Mouse (Mus musculus): ENCODE data around the gene Ifi27. TPM values are rescaled to one million over a fixed set of nuclear protein-coding genes. Genes with fewer than 3 reads are reported as not detected.
"Not testable (repeated sequence)": the region's sequence is repeated elsewhere in the genome, so short reads cannot be mapped to it uniquely, and the experiment has no call there.

Gene Ifi27
- polyA plus RNA-seq, 1 experiment from 2014 or later: 3.6 TPM

DNA sequence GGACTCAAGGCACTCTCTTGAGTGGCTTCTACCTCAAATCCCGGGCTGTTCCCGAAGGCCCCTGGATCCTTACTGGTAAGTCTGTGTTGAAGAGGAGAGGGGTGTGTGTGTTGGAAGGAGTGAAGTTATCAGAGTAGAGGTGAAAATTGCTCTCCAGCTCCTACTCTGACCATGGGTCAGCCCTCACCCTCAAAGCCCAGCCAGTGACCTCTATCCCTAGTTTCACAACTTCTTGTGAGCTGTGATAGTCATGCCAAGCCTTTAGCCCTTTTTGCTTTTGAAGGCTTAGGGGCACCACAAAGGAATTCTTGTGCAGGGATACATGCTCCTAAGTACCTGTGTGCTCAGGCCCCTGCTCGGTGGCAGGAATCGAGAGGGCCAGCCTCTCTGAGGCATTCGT lies 47.7 kb downstream of the Ifi27 start:
- H3K4me2 ChIP-seq (ENCODE audit: low read depth, low read length): no peak overlapping the region
- 76% methylated on average over 5 of the region's 5 CpGs for WGBS
- no peaks in the 10 kb centered on the region for H3K4me1 ChIP-seq (ENCODE audit: control insufficient read depth, insufficient read depth, low read length)
- H3K4me3 ChIP-seq (ENCODE audit: low read depth, low read length): no peak overlapping the region
- H3K9me3 ChIP-seq (ENCODE audit: control insufficient read depth, low read length): no peaks in the 10 kb centered on the region
- no peak overlapping the region for H3K9ac ChIP-seq (replicated peaks; ENCODE audit: low read depth, low read length)
- H3K27me3 ChIP-seq (ENCODE audit: control insufficient read depth, insufficient read depth, low read length): no peaks in the 10 kb centered on the region
- no peak overlapping the region for H3K27ac ChIP-seq (ENCODE audit: low read depth, low read length)
- no peaks in the 10 kb centered on the region for H3K36me3 ChIP-seq (ENCODE audit: control insufficient read depth, insufficient read depth, low read length)
- ATAC-seq (ENCODE audit: low read depth): no peak

DNA sequence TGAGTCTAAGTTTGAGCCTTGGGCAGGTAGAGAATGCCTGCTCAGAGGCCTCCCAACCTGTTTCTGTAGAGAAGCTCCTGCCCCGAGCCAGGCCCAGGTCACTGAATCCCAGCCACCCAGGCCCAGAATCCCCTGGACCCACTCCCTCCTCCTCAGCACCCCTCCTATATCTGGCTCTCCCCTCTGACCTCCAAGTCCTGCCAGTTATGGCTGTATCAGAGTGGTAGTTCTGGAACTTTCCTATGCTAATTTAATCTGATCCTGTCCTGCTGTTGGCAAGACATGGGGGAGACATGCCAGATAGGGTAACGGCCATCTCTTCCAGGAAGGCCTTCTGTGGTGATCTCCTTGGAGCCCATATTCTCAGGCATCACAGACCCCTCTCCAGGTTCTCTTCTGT lies 48.8 kb downstream of the Ifi27 start:
- Histone ChIP-seq H3K4me3 (ENCODE audit: low read depth, low read length) (no peak overlapping the region), H3K4me1 (ENCODE audit: control insufficient read depth, insufficient read depth, low read length) (no peaks in the 10 kb centered on the region), H3K27me3 (ENCODE audit: control insufficient read depth, insufficient read depth, low read length) (no peaks in the 10 kb centered on the region), H3K4me2 (ENCODE audit: low read depth, low read length) (no peak overlapping the region), H3K9ac (replicated peaks; ENCODE audit: low read depth, low read length) (no peak overlapping the region), H3K36me3 (ENCODE audit: control insufficient read depth, insufficient read depth, low read length) (no peaks in the 10 kb centered on the region), H3K27ac (ENCODE audit: low read depth, low read length) (no peak overlapping the region), H3K9me3 (ENCODE audit: control insufficient read depth, low read length) (no peaks in the 10 kb centered on the region)
- whole genome bisulfite sequencing: 87% methylated on average over 2 of the region's 2 CpGs
- no peak for ATAC-seq (ENCODE audit: low read depth)

DNA sequence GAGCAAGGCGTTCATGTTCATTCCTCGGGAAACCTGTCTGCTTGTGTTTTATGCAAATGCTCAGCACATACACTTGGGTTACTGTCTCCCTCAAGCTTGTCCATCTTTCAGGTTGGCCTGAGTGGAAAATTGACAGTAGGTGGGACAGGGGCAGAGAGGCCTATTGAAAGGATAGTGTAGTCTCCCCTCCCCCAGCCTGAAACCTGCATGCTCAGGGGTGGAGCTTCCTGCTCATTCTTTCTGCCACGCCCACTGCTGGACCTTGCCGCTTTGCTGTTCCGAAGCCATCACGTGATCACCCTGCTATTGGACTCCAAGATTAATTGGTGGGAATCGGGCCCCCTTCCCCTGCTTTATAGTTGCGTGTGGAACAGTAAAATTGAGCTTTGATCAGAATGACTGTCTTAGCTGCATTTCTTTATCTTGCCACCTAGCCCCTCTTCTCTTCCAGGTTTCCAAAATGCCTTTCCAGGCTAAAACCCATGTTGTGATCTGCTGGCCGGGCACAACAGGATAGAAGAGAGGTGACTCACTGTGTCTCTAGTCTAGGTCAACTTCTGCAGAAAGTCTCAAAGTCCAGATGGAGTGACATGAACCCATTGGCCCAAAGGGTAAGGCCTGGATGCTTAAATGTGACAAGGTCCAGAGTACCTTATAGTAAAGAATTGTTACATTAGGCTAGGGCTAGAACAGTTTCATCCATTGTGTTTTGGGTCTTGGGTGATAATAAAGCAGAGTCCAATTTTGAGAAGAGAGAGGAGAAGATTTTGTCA lies 50.4 kb downstream of the Ifi27 start:
- H3K4me2 ChIP-seq (ENCODE audit: low read depth, low read length); H3K36me3 ChIP-seq (ENCODE audit: control insufficient read depth, insufficient read depth, low read length); H3K9me3 ChIP-seq (ENCODE audit: control insufficient read depth, low read length); H3K27me3 ChIP-seq (ENCODE audit: control insufficient read depth, insufficient read depth, low read length); H3K9ac ChIP-seq (replicated peaks; ENCODE audit: low read depth, low read length); ATAC-seq (ENCODE audit: low read depth); H3K4me1 ChIP-seq (ENCODE audit: control insufficient read depth, insufficient read depth, low read length); H3K4me3 ChIP-seq (ENCODE audit: low read depth, low read length); H3K27ac ChIP-seq (ENCODE audit: low read depth, low read length): not testable (repeated sequence)
- WGBS: 58% methylated on average over 9 of the region's 9 CpGs

DNA sequence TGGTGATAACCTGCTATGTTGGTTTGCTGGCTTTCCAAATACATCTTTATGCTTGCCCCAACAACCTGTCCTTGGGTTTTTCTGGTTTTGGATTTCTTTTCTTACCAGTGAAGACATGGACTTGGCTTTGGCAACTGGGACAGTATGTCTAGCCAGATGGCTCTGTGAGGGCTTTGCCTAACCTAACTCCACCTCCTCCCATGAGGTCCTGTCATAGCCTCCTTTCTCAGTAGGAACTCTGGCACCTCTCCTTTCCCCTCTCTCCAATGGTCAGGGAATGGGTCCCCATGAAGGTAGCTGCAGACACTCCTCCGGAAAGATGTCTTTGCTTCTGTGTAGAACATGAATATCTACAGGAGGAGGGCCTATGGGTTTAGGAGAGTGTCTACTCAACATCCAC lies 52.7 kb downstream of the Ifi27 start:
- Histone ChIP-seq H3K27me3 (ENCODE audit: control insufficient read depth, insufficient read depth, low read length) (no peaks in the 10 kb centered on the region), H3K4me1 (ENCODE audit: control insufficient read depth, insufficient read depth, low read length) (no peaks in the 10 kb centered on the region), H3K9ac (replicated peaks; ENCODE audit: low read depth, low read length) (no peak overlapping the region), H3K4me2 (ENCODE audit: low read depth, low read length) (no peak overlapping the region), H3K9me3 (ENCODE audit: control insufficient read depth, low read length) (no peaks in the 10 kb centered on the region), H3K36me3 (ENCODE audit: control insufficient read depth, insufficient read depth, low read length) (no peaks in the 10 kb centered on the region), H3K4me3 (ENCODE audit: low read depth, low read length) (no peak overlapping the region), H3K27ac (ENCODE audit: low read depth, low read length) (no peak overlapping the region)
- no peak for ATAC-seq (ENCODE audit: low read depth)
- WGBS: 76% methylated on average over 1 of the region's 1 CpGs

DNA sequence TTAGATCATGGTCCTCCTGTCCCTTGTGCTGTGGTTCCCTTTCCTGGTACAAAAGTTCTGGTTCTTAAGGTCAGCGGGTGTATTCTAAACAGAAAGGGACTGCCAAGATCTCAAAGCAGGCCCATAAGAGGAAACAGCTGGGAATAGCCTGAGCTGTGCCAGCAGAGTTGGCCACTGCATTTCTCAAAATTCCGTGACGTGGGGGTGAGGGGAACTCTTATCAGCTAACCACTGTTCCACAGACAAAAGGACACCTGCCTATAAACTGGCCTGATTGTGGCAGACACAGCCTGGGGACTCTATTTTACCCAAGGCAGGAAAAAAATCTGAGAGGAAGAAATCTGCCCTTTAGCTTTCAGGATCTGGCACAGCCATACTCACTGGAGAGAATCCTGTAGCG lies 53.3 kb downstream of the Ifi27 start:
- H3K4me1 ChIP-seq (ENCODE audit: control insufficient read depth, insufficient read depth, low read length): no peaks in the 10 kb centered on the region
- 73% methylated on average over 4 of the region's 4 CpGs for WGBS
- ATAC-seq (ENCODE audit: low read depth): no peak
- H3K36me3 ChIP-seq (ENCODE audit: control insufficient read depth, insufficient read depth, low read length): no peaks in the 10 kb centered on the region
- H3K9ac ChIP-seq (replicated peaks; ENCODE audit: low read depth, low read length): no peak overlapping the region
- H3K4me3 ChIP-seq (ENCODE audit: low read depth, low read length): no peak overlapping the region
- H3K9me3 ChIP-seq (ENCODE audit: control insufficient read depth, low read length): no peaks in the 10 kb centered on the region
- no peak overlapping the region for H3K27ac ChIP-seq (ENCODE audit: low read depth, low read length)
- no peak overlapping the region for H3K4me2 ChIP-seq (ENCODE audit: low read depth, low read length)
- H3K27me3 ChIP-seq (ENCODE audit: control insufficient read depth, insufficient read depth, low read length): no peaks in the 10 kb centered on the region

DNA sequence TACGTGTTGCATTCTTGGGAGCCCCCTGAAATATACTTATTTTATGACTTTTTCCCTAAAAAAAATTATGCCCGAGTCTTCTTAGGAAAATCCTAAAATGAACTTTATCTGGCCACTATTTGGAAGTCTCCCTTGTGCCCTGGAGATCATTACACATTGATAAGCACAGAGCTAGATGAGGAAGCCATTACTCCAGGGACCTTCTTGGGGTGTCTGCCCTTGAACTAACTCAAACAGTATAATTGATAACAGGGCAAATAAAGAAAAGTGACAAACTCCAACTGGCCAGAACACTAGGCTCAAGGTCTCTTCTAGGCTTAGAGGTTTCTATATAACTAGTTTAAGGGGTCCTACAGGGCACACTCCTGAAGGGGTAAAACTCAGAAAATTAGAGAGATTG lies 53.7 kb downstream of the Ifi27 start:
- no peak overlapping the region for H3K4me2 ChIP-seq (ENCODE audit: low read depth, low read length)
- 67% methylated on average over 2 of the region's 2 CpGs for WGBS
- H3K9ac ChIP-seq (replicated peaks; ENCODE audit: low read depth, low read length): no peak overlapping the region
- ATAC-seq (ENCODE audit: low read depth): no peak
- no peaks in the 10 kb centered on the region for H3K27me3 ChIP-seq (ENCODE audit: control insufficient read depth, insufficient read depth, low read length)
- H3K27ac ChIP-seq (ENCODE audit: low read depth, low read length): no peak overlapping the region
- no peaks in the 10 kb centered on the region for H3K4me1 ChIP-seq (ENCODE audit: control insufficient read depth, insufficient read depth, low read length)
- H3K36me3 ChIP-seq (ENCODE audit: control insufficient read depth, insufficient read depth, low read length): no peaks in the 10 kb centered on the region
- no peaks in the 10 kb centered on the region for H3K9me3 ChIP-seq (ENCODE audit: control insufficient read depth, low read length)
- no peak overlapping the region for H3K4me3 ChIP-seq (ENCODE audit: low read depth, low read length)

Other genes starting within 250 kb of the Ifi27 start
- 1.6 and 2.4 TPM in 2 replicates for gene Prima1, start 192.1 kb upstream of the Ifi27 start, polyA plus RNA-seq (2014; fragmentation: Nextera tagmentation; extraction: Ambion mirVana)
- gene Fam181a, start 123.2 kb upstream of the Ifi27 start, polyA plus RNA-seq (2014; fragmentation: Nextera tagmentation; extraction: Ambion mirVana): 6.8 and 10.6 TPM in 2 replicates
- 0.90 and 2.3 TPM in 2 replicates for gene Asb2, start 78.2 kb upstream of the Ifi27 start, polyA plus RNA-seq (2014; fragmentation: Nextera tagmentation; extraction: Ambion mirVana)
- gene Otub2, start 45.5 kb upstream of the Ifi27 start, polyA plus RNA-seq (2014; fragmentation: Nextera tagmentation; extraction: Ambion mirVana): 27.1 and 27.6 TPM in 2 replicates
- 1.7 and 1.8 TPM in 2 replicates for gene 9330161L09Rik, start 26.4 kb upstream of the Ifi27 start, polyA plus RNA-seq (2014; fragmentation: Nextera tagmentation; extraction: Ambion mirVana)
- 152 and 160 TPM in 2 replicates for gene Ddx24, start 8.4 kb upstream of the Ifi27 start, polyA plus RNA-seq (2014; fragmentation: Nextera tagmentation; extraction: Ambion mirVana)
- 4.9 TPM in 1 of 2 replicates, not detected in the other for gene Ifi27l2a, start 9.5 kb downstream of the Ifi27 start, polyA plus RNA-seq (2014; fragmentation: Nextera tagmentation; extraction: Ambion mirVana)
- not detected in 2 replicates for gene Ifi27l2b, start 23.0 kb downstream of the Ifi27 start, polyA plus RNA-seq (2014; fragmentation: Nextera tagmentation; extraction: Ambion mirVana)
- gene Ppp4r4, start 98.1 kb downstream of the Ifi27 start, polyA plus RNA-seq (2014; fragmentation: Nextera tagmentation; extraction: Ambion mirVana): 3.8 and 4.3 TPM in 2 replicates
- 0.18 TPM in 1 of 2 replicates, not detected in the other for gene Serpina10, start 197.2 kb downstream of the Ifi27 start, polyA plus RNA-seq (2014; fragmentation: Nextera tagmentation; extraction: Ambion mirVana)
- gene Serpina6, start 223.0 kb downstream of the Ifi27 start, polyA plus RNA-seq (2014; fragmentation: Nextera tagmentation; extraction: Ambion mirVana): 0.79 and 1.1 TPM in 2 replicates
- not detected in 2 replicates for gene Serpina16, start 241.9 kb downstream of the Ifi27 start, polyA plus RNA-seq (2014; fragmentation: Nextera tagmentation; extraction: Ambion mirVana)